Mouse (Mus musculus) heart, embryonic 15.5 days (tissue): ENCODE measurements around the gene Cdh16. TPM values are rescaled to one million over a fixed set of nuclear protein-coding genes. Genes with fewer than 3 reads are reported as not detected.

ENCODE experiments used
- ATAC-seq: fragments of 200-750 bp; cut with Nextera tagmentation; replicated peaks from 2 replicates; pipeline ENCODE4 v1.8.0; 2017; ENCODE audit warnings: low read depth, moderate TSS enrichment; ENCODE audit not compliant: insufficient number of reproducible peaks, insufficient read depth, low FRiP score
- H3K27ac ChIP-seq: fragments of 300-500 bp; sonication (generic); 2 replicates; pipeline ENCODE4 v1.5.1; 2015; ENCODE audit warnings: mild to moderate bottlenecking, inconsistent platforms
- H3K27me3 ChIP-seq: fragments of 300-500 bp; sonication (generic); 2 replicates; pipeline ENCODE4 v1.6.1; 2015; ENCODE audit warnings: inconsistent platforms
- H3K36me3 ChIP-seq: fragments of 300-500 bp; sonication (generic); 2 replicates; pipeline ENCODE4 v1.6.1; 2015; ENCODE audit warnings: mild to moderate bottlenecking, inconsistent platforms
- H3K4me1 ChIP-seq: fragments of 300-500 bp; sonication (generic); replicated peaks from 2 replicates; pipeline ENCODE4 v1.6.1; 2015; ENCODE audit warnings: inconsistent platforms
- H3K4me2 ChIP-seq: fragments of 300-500 bp; sonication (generic); 2 replicates; pipeline ENCODE4 v1.6.1; 2015; ENCODE audit warnings: inconsistent platforms, mild to moderate bottlenecking, moderate library complexity
- H3K4me3 ChIP-seq: fragments of 300-500 bp; sonication (generic); 2 replicates; pipeline ENCODE4 v1.5.1; 2015; ENCODE audit warnings: mild to moderate bottlenecking, inconsistent platforms
- H3K9ac ChIP-seq: fragments of 300-500 bp; sonication (generic); 2 replicates; pipeline ENCODE4 v1.6.1; 2015; ENCODE audit warnings: mild to moderate bottlenecking, inconsistent platforms
- H3K9me3 ChIP-seq: fragments of 300-500 bp; sonication (generic); replicated peaks from 2 replicates; pipeline ENCODE4 v1.6.1; 2016; ENCODE audit warnings: inconsistent platforms
- WGBS: fragments of 180-500 bp; shearing (Covaris S2); methylation state at CpG from one replicate; pipeline ENCODE4 v1.1.7; 2015; ENCODE audit warnings: mixed read lengths; 5-methylcytosine and 5-hydroxymethylcytosine counted together
- polyA plus RNA-seq: library from polyadenylated mRNA; unstranded; fragments of >200 nt; fragmentation: Nextera tagmentation; extraction: Ambion mirVana; gene quantifications from 2 replicates; pipeline ENCODE4 v1.2.1, GENCODE M21; 2015

Gene Cdh16
- polyA plus RNA-seq, 1 experiment from 2014 or later: 20.2 TPM

DNA sequence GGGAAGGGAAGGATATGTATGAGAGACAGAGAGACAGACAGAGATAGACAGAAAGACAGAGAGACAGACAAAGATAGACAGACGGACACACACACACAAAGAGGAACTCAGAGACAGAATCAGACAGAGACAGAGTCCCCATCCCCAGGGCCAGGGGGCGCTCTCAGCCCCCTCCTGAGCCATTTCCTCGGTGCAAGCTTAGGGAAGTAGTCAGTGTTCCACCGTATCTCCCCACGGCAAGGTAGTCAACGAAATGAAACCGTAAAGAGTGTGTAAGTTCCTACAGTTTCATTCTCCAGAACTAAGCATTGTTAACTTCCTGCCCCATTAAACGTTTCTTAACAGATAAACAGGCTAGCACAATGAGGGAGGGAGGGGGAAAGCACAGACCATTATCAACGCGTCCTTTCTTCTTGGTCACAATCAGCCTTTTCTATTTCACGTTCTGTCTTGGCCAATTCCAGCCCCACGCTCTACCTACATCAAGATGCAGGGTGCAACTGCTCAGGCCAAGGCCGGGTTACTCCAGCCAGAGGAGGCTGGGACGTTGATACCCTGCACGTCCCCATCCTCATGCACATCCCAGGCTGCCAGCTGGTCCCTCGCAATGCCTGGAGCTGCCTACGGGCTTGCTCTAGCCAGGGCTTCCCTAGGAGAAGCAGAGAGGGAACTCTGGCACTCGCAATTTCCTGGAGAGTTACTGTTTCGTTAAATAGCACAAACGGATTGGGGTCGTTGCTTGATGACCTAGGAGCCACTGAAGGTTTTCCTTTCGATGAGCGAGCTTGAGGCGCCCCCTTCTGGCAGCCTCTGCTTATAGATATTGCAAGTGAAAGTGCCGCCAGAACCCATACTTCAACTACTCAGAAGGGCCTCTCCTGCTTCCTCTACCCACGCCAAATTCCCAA, 53.5 kb downstream of the Cdh16 start:
- peak overlapping the region; percentile 55 for H3K4me3 ChIP-seq
- peak; percentile 64 for ATAC-seq
- no peaks in the 10 kb centered on the region for H3K36me3 ChIP-seq
- 3% methylated on average over 26 of the region's 26 CpGs for WGBS
- H3K9me3 ChIP-seq: no peaks in the 10 kb centered on the region
- peaks cover 9% of the 10 kb centered on the region for H3K4me1 ChIP-seq
- H3K9ac ChIP-seq: peak overlapping the region; percentile 45
- peak overlapping the region; percentile 95 for H3K4me2 ChIP-seq
- no peaks in the 10 kb centered on the region for H3K27me3 ChIP-seq
- H3K27ac ChIP-seq: no peak overlapping the region

GRCm38 (mm10) chr8:104569559-104569958, 54.6 kb downstream of the Cdh16 start:
- H3K27me3 ChIP-seq: no peaks in the 10 kb centered on the region
- no peaks in the 10 kb centered on the region for H3K36me3 ChIP-seq
- H3K4me2 ChIP-seq: no peak overlapping the region
- H3K9ac ChIP-seq: no peak overlapping the region
- no peaks in the 10 kb centered on the region for H3K9me3 ChIP-seq
- no peak for ATAC-seq
- peaks cover 12% of the 10 kb centered on the region for H3K4me1 ChIP-seq
- H3K27ac ChIP-seq: no peak overlapping the region
- H3K4me3 ChIP-seq: no peak overlapping the region
- WGBS: 30% methylated on average over 1 of the region's 1 CpGs

DNA sequence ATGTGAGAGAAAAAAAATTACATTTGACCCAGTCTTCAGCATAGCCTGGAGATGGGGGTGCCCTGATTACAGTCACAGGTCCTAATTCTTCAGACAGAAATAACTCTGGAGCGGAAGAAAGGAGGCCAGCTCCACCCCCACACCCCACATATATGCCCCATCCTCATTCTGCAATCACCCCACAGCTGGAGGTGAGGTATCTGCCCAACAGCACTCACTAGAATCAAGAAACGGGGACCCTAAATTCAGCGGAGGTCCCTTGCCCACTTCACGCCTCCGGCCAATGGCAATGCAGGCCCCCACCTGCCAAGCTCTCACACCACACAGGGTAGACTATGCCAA, 58.8 kb downstream of the Cdh16 start:
- 92% methylated on average over 5 of the region's 5 CpGs for WGBS
- ATAC-seq: no peak

GRCm38 (mm10) chr8:104564633-104565456, 59.4 kb downstream of the Cdh16 start:
- Histone ChIP-seq H3K4me1 (peaks cover 5% of the 10 kb centered on the region; the same call in 1 of the 2 replicates), H3K4me3 (0 out of 2 replicates have a peak overlapping the region, but pooled peaks have one; percentile 17), H3K9me3 (no peaks in the 10 kb centered on the region), H3K36me3 (no peaks in the 10 kb centered on the region), H3K27me3 (no peaks in the 10 kb centered on the region), H3K27ac (no peak overlapping the region), H3K9ac (no peak overlapping the region), H3K4me2 (peak overlapping the region; percentile 43)
- WGBS: 19% methylated on average over 22 of the region's 22 CpGs
- peak; percentile 66 for ATAC-seq

More for the DNA sequence above, 58.8 kb downstream of the Cdh16 start:
- H3K4me3 ChIP-seq: no peak overlapping the region
- H3K36me3 ChIP-seq: no peaks in the 10 kb centered on the region
- no peaks in the 10 kb centered on the region for H3K27me3 ChIP-seq
- H3K9me3 ChIP-seq: no peaks in the 10 kb centered on the region
- H3K27ac ChIP-seq: no peak overlapping the region
- H3K4me2 ChIP-seq: no peak overlapping the region
- H3K4me1 ChIP-seq: peaks cover 5% of the 10 kb centered on the region; the same call in 1 of the 2 replicates
- H3K9ac ChIP-seq: no peak overlapping the region

DNA sequence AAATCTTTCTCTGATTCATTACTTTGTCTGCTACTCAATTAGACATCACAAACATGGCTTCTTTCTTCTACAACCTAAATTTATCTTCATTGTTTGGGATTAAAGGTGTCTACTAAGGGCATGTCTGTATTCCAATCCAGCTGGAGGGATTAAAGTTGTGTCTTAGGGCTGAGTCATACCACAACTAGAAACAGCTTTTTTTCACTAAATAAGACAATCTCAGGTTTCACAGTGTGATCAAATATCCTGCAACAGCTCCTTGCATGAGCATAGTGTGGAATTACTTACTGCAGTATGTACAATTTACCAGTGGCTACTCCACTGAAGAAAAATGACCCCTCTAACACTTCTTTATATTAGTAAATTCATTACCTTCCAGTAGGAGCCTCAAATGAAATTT, 63.5 kb downstream of the Cdh16 start:
- ATAC-seq: no peak
- no peak overlapping the region for H3K27ac ChIP-seq
- H3K27me3 ChIP-seq: 0 out of 2 replicates have a peak, but pooled peaks cover 2% of the 10 kb centered on the region
- peaks cover 5% of the 10 kb centered on the region; the same call in 1 of the 2 replicates for H3K4me1 ChIP-seq
- no peak overlapping the region for H3K4me2 ChIP-seq
- no peak overlapping the region for H3K9ac ChIP-seq
- no peak overlapping the region for H3K4me3 ChIP-seq
- no peaks in the 10 kb centered on the region for H3K36me3 ChIP-seq
- H3K9me3 ChIP-seq: no peaks in the 10 kb centered on the region

DNA sequence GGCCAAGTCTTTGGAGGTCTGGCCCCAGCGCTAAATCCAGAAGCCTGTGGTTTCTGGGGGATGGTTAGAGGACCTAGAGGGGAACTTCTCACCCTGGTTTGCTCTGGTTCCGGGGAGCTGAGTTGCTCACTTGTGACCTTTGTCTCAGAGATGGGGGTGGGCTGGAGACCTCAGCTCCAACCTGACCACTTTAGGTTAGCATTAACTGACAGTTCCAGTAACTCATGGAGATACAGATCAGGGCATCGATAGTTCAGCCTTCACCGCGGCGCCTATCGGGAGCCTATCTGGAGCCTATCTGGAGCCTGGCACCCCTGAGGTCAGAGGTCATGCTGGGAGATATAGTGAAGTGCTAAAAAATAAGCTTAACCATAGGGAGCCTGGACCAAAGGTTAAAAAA, 67.0 kb downstream of the Cdh16 start:
- Histone ChIP-seq H3K27ac (no peak overlapping the region), H3K4me3 (no peak overlapping the region), H3K4me1 (no peaks in the 10 kb centered on the region), H3K9me3 (no peaks in the 10 kb centered on the region), H3K9ac (no peak overlapping the region), H3K4me2 (no peak overlapping the region), H3K36me3 (no peaks in the 10 kb centered on the region), H3K27me3 (0 out of 2 replicates have a peak, but pooled peaks cover 3% of the 10 kb centered on the region)
- ATAC-seq: no peak
- 41% methylated on average over 7 of the region's 7 CpGs for WGBS

DNA sequence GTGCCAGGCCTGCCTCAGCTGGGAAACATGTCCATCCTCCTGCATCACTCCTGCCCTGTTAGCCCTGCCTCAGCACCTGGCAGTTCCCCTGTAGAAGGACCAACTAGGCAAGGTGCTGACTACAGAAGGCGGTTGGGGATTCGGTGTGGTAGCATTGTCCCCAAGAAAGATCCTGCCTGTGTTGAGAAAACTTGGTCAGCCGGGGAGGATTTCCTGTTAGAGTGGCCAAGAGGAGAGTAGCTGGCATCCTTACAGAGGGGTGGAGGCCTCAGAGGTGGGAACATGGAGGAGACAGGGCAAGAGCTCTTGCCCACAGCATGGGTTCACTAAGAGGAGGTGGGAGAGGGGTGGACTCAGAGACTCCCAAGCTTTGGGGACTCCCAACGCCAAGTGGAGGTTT, 69.0 kb downstream of the Cdh16 start:
- Histone ChIP-seq H3K36me3 (no peaks in the 10 kb centered on the region), H3K4me3 (no peak overlapping the region), H3K4me2 (no peak overlapping the region), H3K9me3 (no peaks in the 10 kb centered on the region), H3K27ac (no peak overlapping the region), H3K9ac (no peak overlapping the region), H3K4me1 (no peaks in the 10 kb centered on the region), H3K27me3 (0 out of 2 replicates have a peak, but pooled peaks cover 3% of the 10 kb centered on the region)
- ATAC-seq: no peak
- 64% methylated on average over 4 of the region's 4 CpGs for WGBS

Other genes starting within 250 kb of the Cdh16 start
- gene Cmtm4, start 228.6 kb downstream of the Cdh16 start, polyA plus RNA-seq: 1.3 and 1.5 TPM in 2 replicates
- gene Dync1li2, start 181.3 kb downstream of the Cdh16 start, polyA plus RNA-seq: 50.4 and 52.4 TPM in 2 replicates
- gene Terb1, start 114.5 kb downstream of the Cdh16 start, polyA plus RNA-seq: 0.09 and 0.32 TPM in 2 replicates
- gene Nae1, start 89.8 kb downstream of the Cdh16 start, polyA plus RNA-seq: 63.4 and 64.4 TPM in 2 replicates
- gene Car7, start 89.7 kb downstream of the Cdh16 start, polyA plus RNA-seq: 2.4 and 2.8 TPM in 2 replicates
- 5.8 and 7.3 TPM in 2 replicates for gene Pdp2, start 32.9 kb downstream of the Cdh16 start, polyA plus RNA-seq
- gene Rrad, start 6.9 kb upstream of the Cdh16 start, polyA plus RNA-seq: 272 and 277 TPM in 2 replicates
- gene Ciao2b, start 17.6 kb upstream of the Cdh16 start, polyA plus RNA-seq: 158 and 190 TPM in 2 replicates
- not detected in 2 replicates for gene Ces2a, start 109.6 kb upstream of the Cdh16 start, polyA plus RNA-seq
- gene Ces2b, start 207.2 kb upstream of the Cdh16 start, polyA plus RNA-seq: 0.06 and 0.11 TPM in 2 replicates
- not detected in 2 replicates for gene Ces2c, start 222.7 kb upstream of the Cdh16 start, polyA plus RNA-seq